Mouse (Mus musculus) megakaryocyte, embryonic 14.5 days (primary cell): ENCODE results near the gene Nln.

Source experiments
- FLI1 ChIP-seq: IDR thresholded peaks from 2 replicates; pipeline ENCODE4 v1.6.1; 2012; ENCODE audit warnings: low read length, inconsistent platforms, mixed read lengths
- GATA1 ChIP-seq: IDR thresholded peaks from 3 replicates; pipeline ENCODE4 v1.6.1; 2012; ENCODE audit warnings: mixed read lengths, low read length, inconsistent platforms, borderline replicate concordance

DNA sequence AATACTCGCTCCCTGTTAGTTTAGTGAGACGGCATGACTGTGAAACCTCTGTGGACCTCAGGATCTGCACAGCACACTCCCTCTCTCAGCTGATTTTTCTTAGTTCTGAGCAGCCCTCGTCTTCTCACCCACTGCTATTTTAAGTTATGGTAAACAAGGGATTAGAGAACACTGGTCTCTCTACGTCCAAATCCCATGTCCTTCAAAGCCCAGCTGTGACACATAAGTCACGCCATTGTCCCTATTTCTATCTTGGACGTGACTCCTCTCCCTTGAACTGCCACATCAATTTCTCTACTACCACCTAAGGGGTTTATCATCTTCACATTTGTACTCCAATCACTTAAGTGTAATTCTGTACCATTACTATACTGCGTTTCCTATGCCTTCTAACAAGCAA, 13.5 kb downstream of the Nln start:
- TF ChIP-seq GATA1 (no peak), FLI1 (no peak)
